Mouse (Mus musculus): Measurements from ENCODE around the gene Nfyb. TPM values are rescaled to one million over a fixed set of nuclear protein-coding genes. Genes with fewer than 3 reads are reported as not detected.

Gene Nfyb
- polyA plus RNA-seq, 1 experiment from 2014 or later: 68.7 TPM

- Histone ChIP-seq H3K9me3 (no peaks in the 10 kb centered on the region), H3K9ac (no peak overlapping the region), H3K27me3 (no peaks in the 10 kb centered on the region), H3K4me1 (peaks cover 39% of the 10 kb centered on the region), H3K36me3 (replicated peaks) (peaks cover 97% of the 10 kb centered on the region), H3K27ac (no peak overlapping the region), H3K4me2 (no peak overlapping the region), H3K4me3 (replicated peaks) (no peak overlapping the region)
- ATAC-seq (ENCODE audit: low FRiP score): no peak
- 93% methylated on average over 9 of the region's 9 CpGs for WGBS
These were observed 7.5 kb downstream of the Nfyb start for GRCm38 (mm10) chr10:82756466-82756865.

GRCm38 (mm10) chr10:82755213-82755890 is 8.6 kb downstream of the Nfyb start:
- Histone ChIP-seq H3K4me1 (peaks cover 28% of the 10 kb centered on the region), H3K27me3 (no peaks in the 10 kb centered on the region), H3K9me3 (no peaks in the 10 kb centered on the region), H3K4me2 (no peak overlapping the region), H3K27ac (no peak overlapping the region), H3K9ac (no peak overlapping the region), H3K4me3 (replicated peaks) (no peak overlapping the region), H3K36me3 (replicated peaks) (peaks cover 98% of the 10 kb centered on the region)
- WGBS: 94% methylated on average over 11 of the region's 11 CpGs
- no peak for ATAC-seq (ENCODE audit: low FRiP score)

- Histone ChIP-seq H3K4me3 (replicated peaks) (no peak overlapping the region), H3K9me3 (no peaks in the 10 kb centered on the region), H3K4me2 (no peak overlapping the region), H3K27ac (no peak overlapping the region), H3K9ac (no peak overlapping the region), H3K27me3 (no peaks in the 10 kb centered on the region), H3K36me3 (replicated peaks) (peaks cover 94% of the 10 kb centered on the region), H3K4me1 (peaks cover 21% of the 10 kb centered on the region)
- ATAC-seq (ENCODE audit: low FRiP score): no peak
- WGBS: 95% methylated on average over 1 of the region's 1 CpGs
These were observed 9.3 kb downstream of the Nfyb start for GRCm38 (mm10) chr10:82754642-82755041.

GRCm38 (mm10) chr10:82752921-82753320 is 11.0 kb downstream of the Nfyb start:
- 93% methylated on average over 3 of the region's 3 CpGs for WGBS

GRCm38 (mm10) chr10:82750778-82751177 is 13.2 kb downstream of the Nfyb start:
- H3K4me2 ChIP-seq: no peak overlapping the region
- no peak for ATAC-seq (ENCODE audit: low FRiP score)
- H3K27ac ChIP-seq: no peak overlapping the region
- no peak overlapping the region for H3K4me3 ChIP-seq (replicated peaks)
- no peaks in the 10 kb centered on the region for H3K4me1 ChIP-seq
- no peak overlapping the region for H3K9ac ChIP-seq
- no peaks in the 10 kb centered on the region for H3K27me3 ChIP-seq
- H3K36me3 ChIP-seq (replicated peaks): peaks cover 95% of the 10 kb centered on the region
- WGBS: 94% methylated on average over 6 of the region's 6 CpGs
- no peaks in the 10 kb centered on the region for H3K9me3 ChIP-seq

More at GRCm38 (mm10) chr10:82752921-82753320, 11.0 kb downstream of the Nfyb start:
- Histone ChIP-seq H3K9me3 (no peaks in the 10 kb centered on the region), H3K36me3 (replicated peaks) (peaks cover 94% of the 10 kb centered on the region), H3K27me3 (no peaks in the 10 kb centered on the region), H3K9ac (no peak overlapping the region), H3K4me3 (replicated peaks) (no peak overlapping the region), H3K4me1 (peaks cover 5% of the 10 kb centered on the region), H3K4me2 (no peak overlapping the region), H3K27ac (no peak overlapping the region)
- ATAC-seq (ENCODE audit: low FRiP score): no peak

GRCm38 (mm10) chr10:82746988-82747850 is 16.7 kb downstream of the Nfyb start:
- H3K9ac ChIP-seq: no peak overlapping the region
- no peaks in the 10 kb centered on the region for H3K9me3 ChIP-seq
- ATAC-seq (ENCODE audit: low FRiP score): no peak
- no peaks in the 10 kb centered on the region for H3K4me1 ChIP-seq
- peaks cover 70% of the 10 kb centered on the region for H3K36me3 ChIP-seq (replicated peaks)
- H3K27me3 ChIP-seq: no peaks in the 10 kb centered on the region
- H3K4me3 ChIP-seq (replicated peaks): no peak overlapping the region
- no peak overlapping the region for H3K27ac ChIP-seq
- no peak overlapping the region for H3K4me2 ChIP-seq
- WGBS: 88% methylated on average over 15 of the region's 15 CpGs

GRCm38 (mm10) chr10:82745301-82745700 is 18.6 kb downstream of the Nfyb start:
- no peak for ATAC-seq (ENCODE audit: low FRiP score)

GRCm38 (mm10) chr10:82744296-82744695 is 19.6 kb downstream of the Nfyb start:
- no peak overlapping the region for H3K4me2 ChIP-seq
- no peak overlapping the region for H3K9ac ChIP-seq
- no peak overlapping the region for H3K27ac ChIP-seq
- no peak for ATAC-seq (ENCODE audit: low FRiP score)
- peaks cover 61% of the 10 kb centered on the region for H3K36me3 ChIP-seq (replicated peaks)
- H3K27me3 ChIP-seq: no peaks in the 10 kb centered on the region
- no peaks in the 10 kb centered on the region for H3K9me3 ChIP-seq
- no peak overlapping the region for H3K4me3 ChIP-seq (replicated peaks)
- no peaks in the 10 kb centered on the region for H3K4me1 ChIP-seq
- WGBS: 89% methylated on average over 6 of the region's 6 CpGs

More at GRCm38 (mm10) chr10:82745301-82745700, 18.6 kb downstream of the Nfyb start:
- Histone ChIP-seq H3K36me3 (replicated peaks) (peaks cover 58% of the 10 kb centered on the region), H3K4me1 (no peaks in the 10 kb centered on the region), H3K27me3 (no peaks in the 10 kb centered on the region), H3K9me3 (no peaks in the 10 kb centered on the region), H3K4me2 (no peak overlapping the region), H3K27ac (no peak overlapping the region), H3K9ac (no peak overlapping the region), H3K4me3 (replicated peaks) (no peak overlapping the region)
- WGBS: 89% methylated on average over 5 of the region's 5 CpGs

GRCm38 (mm10) chr10:82742578-82742977 is 21.4 kb downstream of the Nfyb start:
- Histone ChIP-seq H3K27me3 (no peaks in the 10 kb centered on the region), H3K9me3 (no peaks in the 10 kb centered on the region), H3K4me3 (replicated peaks) (no peak overlapping the region), H3K9ac (no peak overlapping the region), H3K36me3 (replicated peaks) (peaks cover 55% of the 10 kb centered on the region), H3K27ac (no peak overlapping the region), H3K4me2 (no peak overlapping the region), H3K4me1 (no peaks in the 10 kb centered on the region)
- WGBS: 74% methylated on average over 1 of the region's 1 CpGs
- no peak for ATAC-seq (ENCODE audit: low FRiP score)

- peaks cover 48% of the 10 kb centered on the region for H3K36me3 ChIP-seq (replicated peaks)
- H3K9me3 ChIP-seq: no peaks in the 10 kb centered on the region
- no peak overlapping the region for H3K27ac ChIP-seq
- H3K4me3 ChIP-seq (replicated peaks): no peak overlapping the region
- no peak for ATAC-seq (ENCODE audit: low FRiP score)
- no peak overlapping the region for H3K9ac ChIP-seq
- H3K4me1 ChIP-seq: no peaks in the 10 kb centered on the region
- H3K27me3 ChIP-seq: no peaks in the 10 kb centered on the region
- 89% methylated on average over 4 of the region's 4 CpGs for WGBS
- H3K4me2 ChIP-seq: no peak overlapping the region
These were observed 22.1 kb downstream of the Nfyb start for GRCm38 (mm10) chr10:82741876-82742275.

GRCm38 (mm10) chr10:82741354-82741753 is 22.6 kb downstream of the Nfyb start:
- Histone ChIP-seq H3K4me3 (replicated peaks) (no peak overlapping the region), H3K27me3 (no peaks in the 10 kb centered on the region), H3K36me3 (replicated peaks) (peaks cover 43% of the 10 kb centered on the region), H3K4me1 (no peaks in the 10 kb centered on the region), H3K4me2 (no peak overlapping the region), H3K27ac (no peak overlapping the region), H3K9ac (no peak overlapping the region), H3K9me3 (no peaks in the 10 kb centered on the region)
- no peak for ATAC-seq (ENCODE audit: low FRiP score)
- WGBS: 82% methylated on average over 8 of the region's 8 CpGs

GRCm38 (mm10) chr10:82699296-82699941 is 64.5 kb downstream of the Nfyb start:
- under 1% methylated on average over 56 of the region's 59 CpGs for WGBS

More at GRCm38 (mm10) chr10:82699296-82699941, 64.5 kb downstream of the Nfyb start:
- peak overlapping the region; percentile 84 for H3K4me2 ChIP-seq
- ATAC-seq (ENCODE audit: low FRiP score): peak; percentile 82
- H3K9ac ChIP-seq: peak overlapping the region; percentile 81
- 0 out of 2 replicates have a peak, but pooled peaks cover 2% of the 10 kb centered on the region for H3K27me3 ChIP-seq
- H3K4me1 ChIP-seq: peaks cover 15% of the 10 kb centered on the region
- H3K9me3 ChIP-seq: no peaks in the 10 kb centered on the region
- peak overlapping the region; percentile 73 for H3K27ac ChIP-seq
- H3K4me3 ChIP-seq (replicated peaks): peak overlapping the region; percentile 75
- H3K36me3 ChIP-seq (replicated peaks): peaks cover 7% of the 10 kb centered on the region
